Mouse (Mus musculus): ENCODE measurements around the gene Crybg2.

- TF ChIP-seq CTCF (conservative IDR thresholded peaks at IDR 0.05; ENCODE audit: low read length) = no peak
- TF ChIP-seq NANOG (IDR thresholded peaks at IDR 0.05; ENCODE audit: borderline replicate concordance, low read length) = no peak
These were observed 41.9 kb upstream of the Crybg2 start, which contains the start of gene Lin28a for GRCm38 (mm10) chr4:134018779-134019145.
